Mouse (Mus musculus) ES-E14 (cell line): ENCODE data around the gene Wfdc8.
"Not testable (repeated sequence)": the region's sequence is repeated elsewhere in the genome, so short reads cannot be mapped to it uniquely, and the experiment has no call there.

Experiments
- CHD2 ChIP-seq: IDR thresholded peaks from 2 replicates; pipeline ENCODE4 v1.6.1; 2014; ENCODE audit warnings: mild to moderate bottlenecking, low read depth, low read length, inconsistent platforms
- HCFC1 ChIP-seq: IDR thresholded peaks from 2 replicates; pipeline ENCODE4 v1.6.1; 2012; ENCODE audit warnings: low read length, inconsistent platforms, borderline replicate concordance; ENCODE audit not compliant: insufficient read depth
- MAFK ChIP-seq: IDR thresholded peaks from 2 replicates; pipeline ENCODE4 v1.6.1; 2014; ENCODE audit warnings: mild to moderate bottlenecking, low read depth, low read length, inconsistent platforms; ENCODE audit not compliant: insufficient read depth

DNA sequence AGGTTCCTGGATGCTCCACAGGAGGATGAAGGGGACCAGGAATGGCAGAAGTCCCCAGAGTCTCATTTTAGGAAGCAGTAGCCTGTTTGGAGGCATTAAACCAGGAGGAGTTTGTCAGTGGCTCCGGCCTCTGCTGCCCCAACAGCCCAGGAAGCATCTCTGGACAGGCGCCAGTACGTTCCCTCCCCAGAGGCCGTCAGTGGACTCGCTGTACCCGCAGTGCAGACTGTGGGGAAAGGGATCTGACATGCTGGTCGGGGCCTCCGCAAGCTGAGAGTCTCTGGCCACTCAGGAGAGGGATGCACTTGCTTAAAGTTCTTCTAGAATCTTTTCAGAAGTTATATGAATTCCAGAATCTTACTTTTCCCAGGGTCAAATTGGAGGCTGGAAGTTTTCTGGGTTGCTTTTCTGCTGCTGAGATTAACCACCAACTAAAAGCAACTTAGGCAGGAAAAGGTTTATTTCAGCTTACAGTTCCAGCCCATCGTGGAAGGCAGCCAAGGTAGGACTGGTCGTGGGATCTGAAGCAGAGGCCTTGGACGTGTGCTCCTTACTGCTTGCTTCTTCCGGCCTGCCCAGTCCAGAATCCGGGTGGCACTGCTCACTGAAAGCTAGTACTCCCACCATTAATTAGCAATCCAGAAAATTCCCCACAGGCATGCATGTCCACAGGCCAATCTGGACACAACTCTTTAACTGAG lies 28.3 kb downstream of the Wfdc8 start, which contains the start of gene Wfdc6a:
- not testable (repeated sequence) for TF ChIP-seq HCFC1, CHD2, MAFK
